Mouse (Mus musculus) lung, postnatal 0 days (tissue): ENCODE measurements around the gene Gm4922. TPM values are rescaled to one million over a fixed set of nuclear protein-coding genes. Genes with fewer than 3 reads are reported as not detected.
A peak's percentile ranks its signal among the peaks of the same experiment; 100 is the strongest.

Source experiments
- ATAC-seq: fragments of 200-750 bp; cut with Nextera tagmentation; 2 replicates; pipeline ENCODE4 v1.8.0; 2017; ENCODE audit warnings: moderate library complexity
- DNase-seq: peaks from one replicate; pipeline ENCODE4 v3.0.0-alpha.2; 2016; ENCODE audit warnings: low spot score
- H3K27ac ChIP-seq: fragments of 300-500 bp; sonication (generic); 2 replicates; pipeline ENCODE4 v1.5.1; 2014; ENCODE audit warnings: antibody characterized with exemption, mild to moderate bottlenecking, low read length, mixed read lengths
- H3K27me3 ChIP-seq: fragments of 300-500 bp; sonication (generic); replicated peaks from 2 replicates; pipeline ENCODE4 v1.6.1; 2014; ENCODE audit warnings: low read length, mixed read lengths; ENCODE audit not compliant: insufficient read depth
- H3K36me3 ChIP-seq: fragments of 300-500 bp; sonication (generic); 2 replicates; pipeline ENCODE4 v1.6.1; 2014; ENCODE audit warnings: low read length, mixed read lengths; ENCODE audit not compliant: insufficient read depth
- H3K4me1 ChIP-seq: fragments of 300-500 bp; sonication (generic); 2 replicates; pipeline ENCODE4 v1.6.1; 2014; ENCODE audit warnings: antibody characterized with exemption, low read depth, low read length, mixed read lengths; ENCODE audit not compliant: insufficient read depth
- H3K4me2 ChIP-seq: fragments of 300-500 bp; sonication (generic); replicated peaks from 2 replicates; pipeline ENCODE4 v1.6.1; 2014; ENCODE audit warnings: low read depth, mild to moderate bottlenecking, low read length, moderate library complexity, mixed read lengths
- H3K4me3 ChIP-seq: fragments of 300-500 bp; sonication (generic); 2 replicates; pipeline ENCODE4 v1.5.1; 2014; ENCODE audit warnings: low read depth, low read length
- H3K9ac ChIP-seq: fragments of 300-500 bp; sonication (generic); replicated peaks from 2 replicates; pipeline ENCODE4 v1.6.1; 2014; ENCODE audit warnings: low read depth, mild to moderate bottlenecking
- H3K9me3 ChIP-seq: fragments of 300-500 bp; sonication (generic); 2 replicates; pipeline ENCODE4 v1.6.1; 2016; ENCODE audit warnings: low read length, mixed read lengths
- CTCF ChIP-seq: IDR thresholded peaks from 2 replicates; pipeline ENCODE4 v1.5.1; 2016; ENCODE audit warnings: antibody characterized with exemption, mild to moderate bottlenecking
- EP300 ChIP-seq: IDR thresholded peaks from 2 replicates; pipeline ENCODE4 v1.6.1; 2016; ENCODE audit warnings: antibody characterized with exemption, mild to moderate bottlenecking, control low read depth
- WGBS: fragments of 180-500 bp; shearing (Covaris S2); extraction: QIAGEN DNeasy Blood & Tissue Kit; methylation state at CpG from one replicate; pipeline ENCODE4 v1.1.7; 2014; 5-methylcytosine and 5-hydroxymethylcytosine counted together
- polyA plus RNA-seq: library from polyadenylated mRNA; unstranded; fragments of >200 nt; fragmentation: Nextera tagmentation; extraction: Ambion mirVana; gene quantifications from 2 replicates; pipeline ENCODE4 v1.2.1, GENCODE M21; 2015

The Gm4922 gene
- polyA plus RNA-seq, 1 experiment from 2014 or later, result 0.05 TPM

DNA sequence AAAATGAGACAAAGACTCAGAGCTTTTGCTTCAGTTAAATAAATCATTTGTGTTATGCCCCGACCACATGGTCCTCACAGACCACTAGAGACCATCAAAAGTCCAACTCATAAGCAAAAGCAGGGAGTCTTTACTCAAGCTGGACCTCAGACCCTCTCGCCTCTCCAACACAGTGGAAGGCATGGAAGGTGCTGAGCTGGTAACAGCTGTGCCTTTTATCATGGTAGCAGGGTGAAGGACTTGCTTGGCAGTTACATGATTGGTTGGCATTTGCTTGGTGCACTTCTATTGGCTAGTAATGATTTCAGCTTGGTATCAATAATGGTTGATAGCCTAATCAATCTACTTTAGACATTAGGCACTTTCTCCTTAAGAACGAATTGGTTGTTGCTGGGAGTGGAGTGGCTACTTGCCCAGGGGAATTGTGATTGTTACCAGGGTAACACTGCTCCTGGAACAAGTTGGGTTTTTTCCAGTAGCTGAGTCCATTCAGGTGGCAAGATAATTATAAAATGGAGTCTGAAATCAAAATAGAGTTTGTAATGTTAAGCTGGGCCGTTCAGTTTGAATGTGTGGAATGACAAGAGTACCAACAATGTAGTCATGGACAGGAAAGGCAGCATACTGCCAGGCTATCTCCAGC lies 13.9 kb downstream of the Gm4922 start:
- Histone ChIP-seq H3K4me3 (no peak overlapping the region), H3K4me2 (no peak overlapping the region), H3K9me3 (no peaks in the 10 kb centered on the region), H3K9ac (no peak overlapping the region), H3K36me3 (no peaks in the 10 kb centered on the region), H3K27ac (no peak overlapping the region), H3K27me3 (no peaks in the 10 kb centered on the region), H3K4me1 (no peaks in the 10 kb centered on the region)
- TF ChIP-seq EP300 (no peak), CTCF (no peak)
- no peak for ATAC-seq
- WGBS, result 50% methylated on average over 4 of the region's 4 CpGs
- no peak for DNase-seq

DNA sequence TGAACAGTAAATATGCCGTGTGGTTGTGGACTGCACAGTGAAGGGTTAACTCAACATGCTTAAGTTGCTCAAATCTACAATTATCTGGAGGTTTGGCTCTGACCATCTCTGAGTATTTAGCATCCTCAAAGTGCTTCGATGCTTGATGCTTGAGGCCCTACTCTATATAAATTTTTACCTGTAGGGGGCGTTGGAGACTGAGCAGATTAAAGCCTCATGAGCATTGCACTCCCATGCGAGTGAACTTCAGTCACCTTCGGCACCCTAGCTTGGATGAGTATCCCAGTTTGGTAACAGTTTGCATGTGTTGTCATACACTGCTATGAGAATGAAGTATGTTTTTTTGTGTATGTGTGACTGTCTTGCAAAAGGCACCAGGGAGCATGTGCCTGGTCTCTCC lies 16.7 kb downstream of the Gm4922 start:
- ATAC-seq, result no peak
- no peaks in the 10 kb centered on the region for H3K27me3 ChIP-seq

DNA sequence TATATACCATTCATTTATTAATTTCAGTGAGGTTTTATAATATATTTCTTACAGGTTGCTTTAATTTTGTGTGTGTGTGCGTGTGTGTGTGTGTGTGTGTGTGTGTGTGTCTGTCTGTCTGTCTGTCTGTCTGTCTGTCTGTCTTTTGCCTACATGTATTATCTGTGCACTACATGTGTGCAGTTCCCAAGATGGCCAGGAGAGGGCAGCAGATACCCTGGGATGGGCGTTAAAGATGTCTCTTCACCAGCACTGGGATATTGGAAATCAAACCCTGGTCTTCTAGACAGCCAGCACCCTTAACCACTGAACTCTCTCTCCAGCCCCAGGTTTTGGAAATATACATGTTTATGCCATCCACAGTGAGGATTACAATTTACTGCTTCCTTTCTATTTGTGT lies 26.4 kb downstream of the Gm4922 start:
- Histone ChIP-seq H3K27ac (no peak overlapping the region), H3K4me2 (no peak overlapping the region), H3K27me3 (no peaks in the 10 kb centered on the region), H3K9ac (no peak overlapping the region), H3K4me3 (no peak overlapping the region), H3K36me3 (no peaks in the 10 kb centered on the region), H3K4me1 (no peaks in the 10 kb centered on the region), H3K9me3 (no peaks in the 10 kb centered on the region)
- peak; percentile 77 for TF ChIP-seq CTCF
- TF ChIP-seq EP300, result no peak
- WGBS, result 35% methylated on average over 2 of the region's 2 CpGs
- no peak for ATAC-seq
- peak; percentile 16 for DNase-seq

More for the DNA sequence above, 16.7 kb downstream of the Gm4922 start:
- no peak overlapping the region for H3K4me3 ChIP-seq
- WGBS, result 44% methylated on average over 5 of the region's 5 CpGs
- no peak overlapping the region for H3K27ac ChIP-seq
- TF ChIP-seq EP300 (no peak), CTCF (peak; percentile 39)
- no peak overlapping the region for H3K4me2 ChIP-seq
- H3K9ac ChIP-seq, result no peak overlapping the region
- H3K9me3 ChIP-seq, result no peaks in the 10 kb centered on the region
- no peak for DNase-seq
- no peaks in the 10 kb centered on the region for H3K36me3 ChIP-seq
- H3K4me1 ChIP-seq, result no peaks in the 10 kb centered on the region

DNA sequence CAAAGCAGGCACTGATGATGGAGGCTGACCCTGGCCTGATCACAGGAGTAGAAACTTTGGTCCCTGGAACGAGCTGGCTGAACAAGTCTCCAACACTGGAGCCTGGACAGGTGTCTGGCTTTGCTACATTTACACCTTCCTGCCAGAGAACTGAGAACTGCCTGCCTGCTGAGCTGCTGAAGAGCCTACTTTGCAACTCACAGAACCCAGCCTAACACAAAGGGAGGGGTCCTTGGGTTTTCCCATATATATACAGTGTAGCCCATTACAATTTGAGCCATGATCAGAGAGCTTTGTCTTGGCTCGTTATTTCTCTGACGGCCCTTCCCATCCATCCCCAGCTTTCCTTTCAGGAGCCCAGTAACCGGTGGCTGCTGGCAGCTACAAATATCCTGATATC lies 36.5 kb downstream of the Gm4922 start:
- no peak overlapping the region for H3K4me3 ChIP-seq
- TF ChIP-seq CTCF (no peak), EP300 (no peak)
- no peaks in the 10 kb centered on the region for H3K4me1 ChIP-seq
- ATAC-seq, result no peak
- WGBS, result 77% methylated on average over 4 of the region's 4 CpGs
- H3K36me3 ChIP-seq, result no peaks in the 10 kb centered on the region
- no peak overlapping the region for H3K4me2 ChIP-seq
- DNase-seq, result no peak
- H3K9me3 ChIP-seq, result no peaks in the 10 kb centered on the region
- H3K9ac ChIP-seq, result no peak overlapping the region
- H3K27ac ChIP-seq, result no peak overlapping the region
- H3K27me3 ChIP-seq, result no peaks in the 10 kb centered on the region

DNA sequence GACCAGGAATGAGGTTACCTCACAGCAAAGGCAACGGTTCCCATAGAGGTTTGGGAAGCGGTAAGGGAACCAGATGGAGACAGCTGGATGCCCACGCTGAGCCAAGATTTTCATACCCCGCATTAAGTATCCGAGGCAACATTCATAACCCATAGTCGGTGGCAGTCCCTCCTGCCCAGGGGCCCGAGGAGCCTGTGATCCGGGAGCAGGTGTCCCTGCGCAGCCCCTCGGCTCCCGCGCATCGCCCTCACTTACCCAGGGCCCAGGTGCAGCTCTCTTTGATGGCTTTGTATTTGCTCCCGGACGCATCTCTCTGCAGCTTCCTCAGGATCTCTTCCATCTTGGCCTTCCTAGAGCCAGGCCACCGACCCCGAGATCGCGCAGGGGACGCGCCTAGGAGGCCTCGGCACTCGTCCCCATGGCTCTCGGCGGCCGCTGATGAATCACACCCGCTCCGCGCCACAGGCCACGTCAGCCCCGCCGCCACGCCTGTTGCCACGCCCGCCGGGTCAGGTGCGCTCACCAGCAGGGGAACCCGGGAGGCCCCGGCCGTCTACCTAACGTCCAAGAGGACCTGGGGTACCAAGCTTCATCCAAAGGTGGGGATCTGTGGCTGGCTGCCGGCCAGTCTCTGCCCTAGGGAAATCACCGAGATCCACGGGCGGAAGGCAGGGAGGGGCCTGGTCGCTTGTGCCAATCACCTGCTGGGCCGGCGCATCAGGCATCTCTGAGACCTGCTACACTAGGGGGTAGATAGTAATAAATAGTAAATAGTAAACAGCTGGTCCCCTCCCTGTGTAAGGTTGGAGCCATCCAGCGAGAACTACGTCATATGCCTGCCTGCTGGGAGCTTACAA lies 43.1 kb downstream of the Gm4922 start, which contains the start of gene Arfgef3:
Gene Arfgef3 (minus strand): TSS at position 664 of the 857 bp plus-strand sequence.
- 4% methylated on average over 48 of the region's 50 CpGs for WGBS
- Histone ChIP-seq H3K36me3 (no peaks in the 10 kb centered on the region), H3K4me3 (peak within 1 kb of the TSS; percentile 43), H3K9me3 (no peaks in the 10 kb centered on the region), H3K4me2 (peak within 1 kb of the TSS; percentile 67), H3K27ac (peak within 1 kb of the TSS; percentile 32; the same call in 1 of the 2 replicates), H3K9ac (0 out of 2 replicates have a peak within 1 kb of the TSS, but pooled peaks have one; percentile 26), H3K4me1 (no peaks in the 10 kb centered on the region), H3K27me3 (no peaks in the 10 kb centered on the region)
- peak; percentile 88 for ATAC-seq
- TF ChIP-seq EP300 (no peak), CTCF (no peak)
- DNase-seq, result peak; percentile 79

DNA sequence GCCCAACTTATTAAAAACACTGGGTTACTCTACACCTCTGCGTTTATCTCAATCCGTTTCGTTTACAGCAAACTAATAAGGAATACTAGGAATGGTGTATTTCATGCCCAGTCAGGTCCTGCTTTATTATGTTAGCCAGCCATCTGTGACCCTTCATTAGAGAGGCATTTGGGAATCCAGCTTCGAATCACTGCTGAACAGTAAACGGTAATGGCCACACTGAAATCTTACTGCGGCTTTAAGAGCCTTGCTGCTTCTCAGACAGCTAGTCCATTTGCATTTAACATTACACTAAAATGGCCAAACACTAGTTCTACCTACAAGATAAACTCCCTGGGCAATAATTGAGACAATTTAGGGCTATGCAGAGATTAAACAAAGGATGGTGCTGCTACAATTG lies 44.5 kb downstream of the Gm4922 start:
- Histone ChIP-seq H3K4me1 (no peaks in the 10 kb centered on the region), H3K36me3 (no peaks in the 10 kb centered on the region), H3K4me2 (peak overlapping the region; percentile 67), H3K27me3 (no peaks in the 10 kb centered on the region), H3K27ac (no peak overlapping the region), H3K4me3 (peak overlapping the region; percentile 43; the same call in 1 of the 2 replicates), H3K9me3 (no peaks in the 10 kb centered on the region), H3K9ac (no peak overlapping the region)
- DNase-seq (no peak), ATAC-seq (no peak)
- 73% methylated on average over 6 of the region's 6 CpGs for WGBS
- TF ChIP-seq EP300 (no peak), CTCF (no peak)
